Mouse (Mus musculus) lung, adult 10 weeks (tissue): ENCODE data around the gene Oxct1. TPM values are rescaled to one million over a fixed set of nuclear protein-coding genes. Genes with fewer than 3 reads are reported as not detected.

Experiments
- polyA plus RNA-seq: library from polyadenylated mRNA; stranded (reverse); fragments of 350-450 nt; fragmentation: Illumina TruSeq; extraction: RNeasy Lipid Tissue Mini Kit (QIAGEN cat#74804); gene quantifications from one replicate; pipeline ENCODE4 v1.2.3, GENCODE M21; 2014; ENCODE audit warnings: low read depth, low replicate concordance; ENCODE audit not compliant: insufficient read depth

Oxct1 gene
- 45.1 TPM for polyA plus RNA-seq

GRCm38 (mm10) chr15:4026231-4026773 is at the start of gene Oxct1:
TSS of gene Oxct1 (plus strand) at chr15:4026383.

GRCm38 (mm10) chr15:3979061-3979848 is 46.9 kb upstream of the Oxct1 start, which contains the start of gene Fbxo4:
TSS of gene Fbxo4 (minus strand) at chr15:3979573.

GRCm38 (mm10) chr15:3995448-3996266 is 30.5 kb upstream of the Oxct1 start, which contains the start of gene AW549877:
TSS of gene AW549877 (minus strand) at chr15:3995744.

Other genes starting within 250 kb of the Oxct1 start
- gene Fbxo4, start 46.8 kb upstream of the Oxct1 start, polyA plus RNA-seq: 18.8 TPM
- 14.2 TPM for gene AW549877, start 30.6 kb upstream of the Oxct1 start, polyA plus RNA-seq